Mouse (Mus musculus) c-Kit-positive CD71-positive TER-119-positive erythroid progenitor cells, embryonic 14.5 days (primary cell): ENCODE results near the gene Capn1.

ENCODE experiments used
- DNase-seq: peaks from one replicate; pipeline ENCODE4 v3.0.0-alpha.2; 2013; ENCODE audit warnings: low spot score

Capn1 gene

GRCm38 (mm10) chr19:5952071-5952691 lies 63.5 kb downstream of the Capn1 start:
- DNase-seq = no peak

GRCm38 (mm10) chr19:5951631-5952030 lies 64.1 kb downstream of the Capn1 start:
- no peak for DNase-seq

- DNase-seq = no peak
These were observed 65.5 kb downstream of the Capn1 start for GRCm38 (mm10) chr19:5950218-5950617.

GRCm38 (mm10) chr19:5945891-5946290 lies 69.8 kb downstream of the Capn1 start:
- no peak for DNase-seq

- DNase-seq = no peak
These were observed 70.7 kb downstream of the Capn1 start for GRCm38 (mm10) chr19:5945027-5945426.

GRCm38 (mm10) chr19:5944145-5944544 lies 71.6 kb downstream of the Capn1 start:
- DNase-seq = no peak

GRCm38 (mm10) chr19:5943404-5943803 lies 72.3 kb downstream of the Capn1 start:
- DNase-seq = no peak

- DNase-seq = no peak
These were observed 73.1 kb downstream of the Capn1 start for GRCm38 (mm10) chr19:5942581-5942980.

- DNase-seq = no peak
These were observed 75.0 kb downstream of the Capn1 start for GRCm38 (mm10) chr19:5940656-5941055.

- DNase-seq = no peak
These were observed 75.5 kb downstream of the Capn1 start for GRCm38 (mm10) chr19:5940173-5940572.

- no peak for DNase-seq
These were observed 76.0 kb downstream of the Capn1 start for GRCm38 (mm10) chr19:5939715-5940114.
